Mouse (Mus musculus): ENCODE measurements at regions not wholly inside any gene's neighbourhood (a gene's known extent, or its start where the extent isn't known, plus 50 kb on each side); places are given as distances from the start of the nearest gene placed in this dataset.
A peak's percentile ranks its signal among the peaks of the same experiment; 100 is the strongest.
"Not testable (repeated sequence)": the region's sequence is repeated elsewhere in the genome, so short reads cannot be mapped to it uniquely, and the experiment has no call there.

GRCm38 (mm10) chr12:77089624-77090278 is 127.8 kb upstream of the Max start:
- peak; percentile 6 to 37 for DNase-seq (ENCODE audit: low spot score in 2 of 2)

GRCm38 (mm10) chr12:77088452-77088851 is 126.5 kb upstream of the Max start:
- DNase-seq (ENCODE audit: low spot score in 2 of 2) = no peak

- not testable (repeated sequence) for DNase-seq (ENCODE audit: low spot score in 2 of 2)
Observed at GRCm38 (mm10) chr12:77086931-77087330, 124.9 kb upstream of the Max start.

GRCm38 (mm10) chr12:77085894-77086293 is 123.9 kb upstream of the Max start:
- no peak for DNase-seq (ENCODE audit: low spot score in 2 of 2)

GRCm38 (mm10) chr12:77085244-77085643 is 123.2 kb upstream of the Max start:
- DNase-seq (ENCODE audit: low spot score in 2 of 2) = no peak

- no peak for DNase-seq (ENCODE audit: low spot score in 2 of 2)
Observed at GRCm38 (mm10) chr12:77084744-77085143, 122.7 kb upstream of the Max start.

GRCm38 (mm10) chr12:77084343-77084742 is 122.3 kb upstream of the Max start:
- DNase-seq (ENCODE audit: low spot score in 2 of 2) = no peak

- DNase-seq (ENCODE audit: low spot score in 2 of 2) = no peak
Observed at GRCm38 (mm10) chr12:77083760-77084159, 121.8 kb upstream of the Max start.

GRCm38 (mm10) chr12:77081774-77082173 is 119.8 kb upstream of the Max start:
- no peak for DNase-seq (ENCODE audit: low spot score in 2 of 2)

GRCm38 (mm10) chr12:77079481-77079880 is 117.5 kb upstream of the Max start:
- no peak for DNase-seq (ENCODE audit: low spot score in 2 of 2)

GRCm38 (mm10) chr12:77076678-77077077 is 114.7 kb upstream of the Max start:
- DNase-seq (ENCODE audit: low spot score in 2 of 2) = no peak

GRCm38 (mm10) chr12:77074602-77075001 is 112.6 kb upstream of the Max start:
- no peak for DNase-seq (ENCODE audit: low spot score in 2 of 2)

- no peak for DNase-seq (ENCODE audit: low spot score in 2 of 2)
Observed at GRCm38 (mm10) chr12:77071700-77072099, 109.7 kb upstream of the Max start.

GRCm38 (mm10) chr12:77067938-77068337 is 105.9 kb upstream of the Max start:
- DNase-seq (ENCODE audit: low spot score in 2 of 2) = no peak

- DNase-seq (ENCODE audit: low spot score in 2 of 2) = no peak
Observed at GRCm38 (mm10) chr12:77067115-77067514, 105.1 kb upstream of the Max start.

GRCm38 (mm10) chr12:77065645-77066512 is 103.9 kb upstream of the Max start:
- no peak for DNase-seq (ENCODE audit: low spot score in 2 of 2)

GRCm38 (mm10) chr12:77064048-77064447 is 102.0 kb upstream of the Max start:
- DNase-seq (ENCODE audit: low spot score in 2 of 2) = no peak

- DNase-seq (ENCODE audit: low spot score in 2 of 2) = no peak
Observed at GRCm38 (mm10) chr12:77061562-77061847, 99.5 kb upstream of the Max start.

- DNase-seq (ENCODE audit: low spot score in 2 of 2) = no peak
Observed at GRCm38 (mm10) chr12:77060766-77061561, 99.0 kb upstream of the Max start.

- no peak for DNase-seq (ENCODE audit: low spot score in 2 of 2)
Observed at GRCm38 (mm10) chr12:77060060-77060695, 98.2 kb upstream of the Max start.

- DNase-seq (ENCODE audit: low spot score in 2 of 2) = no peak
Observed at GRCm38 (mm10) chr12:77059679-77060059, 97.7 kb upstream of the Max start.

GRCm38 (mm10) chr12:77058596-77059190 is 96.7 kb upstream of the Max start:
- no peak for DNase-seq (ENCODE audit: low spot score in 2 of 2)
